Mouse (Mus musculus) forebrain, embryonic 11.5 days (tissue): ENCODE results near the gene Hnrnpm. TPM values are rescaled to one million over a fixed set of nuclear protein-coding genes. Genes with fewer than 3 reads are reported as not detected.
"Not testable (repeated sequence)": the region's sequence is repeated elsewhere in the genome, so short reads cannot be mapped to it uniquely, and the experiment has no call there.

ENCODE experiments used
- ATAC-seq: fragments of 200-750 bp; cut with Nextera tagmentation; replicated peaks from 2 replicates; pipeline ENCODE4 v1.8.0; 2017; ENCODE audit warnings: moderate TSS enrichment; ENCODE audit not compliant: low FRiP score
- DNase-seq: peaks from one replicate; pipeline ENCODE4 v3.0.0-alpha.2; 2017; ENCODE audit warnings: low spot score
- H3K27ac ChIP-seq: fragments of 300-500 bp; sonication (generic); 2 replicates; pipeline ENCODE4 v1.5.1; 2014; ENCODE audit warnings: low read depth, low read length
- H3K27me3 ChIP-seq: fragments of 300-500 bp; sonication (generic); 2 replicates; pipeline ENCODE4 v1.6.1; 2014; ENCODE audit warnings: mild to moderate bottlenecking, low read length, mixed read lengths; ENCODE audit not compliant: control insufficient read depth, insufficient read depth
- H3K36me3 ChIP-seq: fragments of 300-500 bp; sonication (generic); 2 replicates; pipeline ENCODE4 v1.6.1; 2014; ENCODE audit warnings: mild to moderate bottlenecking, low read length, moderate library complexity, mixed read lengths; ENCODE audit not compliant: control insufficient read depth, insufficient read depth
- H3K4me1 ChIP-seq: fragments of 300-500 bp; sonication (generic); replicated peaks from 2 replicates; pipeline ENCODE4 v1.6.1; 2014; ENCODE audit warnings: low read length, mixed read lengths; ENCODE audit not compliant: control insufficient read depth, insufficient read depth
- H3K4me2 ChIP-seq: fragments of 300-500 bp; sonication (generic); 2 replicates; pipeline ENCODE4 v1.6.1; 2014; ENCODE audit warnings: low read depth, mild to moderate bottlenecking, low read length, moderate library complexity, mixed read lengths; ENCODE audit not compliant: severe bottlenecking
- H3K4me3 ChIP-seq: fragments of 300-500 bp; sonication (generic); 2 replicates; pipeline ENCODE4 v1.5.1; 2014; ENCODE audit warnings: low read depth, low read length
- H3K9ac ChIP-seq: fragments of 300-500 bp; sonication (generic); 2 replicates; pipeline ENCODE4 v1.6.1; 2014; ENCODE audit warnings: low read length
- H3K9me3 ChIP-seq: fragments of 300-500 bp; sonication (generic); 2 replicates; pipeline ENCODE4 v1.6.1; 2016; ENCODE audit warnings: low read length, mixed read lengths; ENCODE audit not compliant: control insufficient read depth
- WGBS: fragments of 180-500 bp; shearing (Covaris S2); extraction: QIAGEN DNeasy Blood & Tissue Kit; methylation state at CpG from one replicate; pipeline ENCODE4 v1.1.7; 2014; 5-methylcytosine and 5-hydroxymethylcytosine counted together
- polyA plus RNA-seq: library from polyadenylated mRNA; unstranded; fragments of >200 nt; fragmentation: Nextera tagmentation; extraction: Ambion mirVana; gene quantifications from 2 replicates; pipeline ENCODE4 v1.2.1, GENCODE M21; 2014

Hnrnpm gene
- polyA plus RNA-seq, 1 experiment from 2014 or later: 590 TPM

GRCm38 (mm10) chr17:33629487-33630125 lies 57.1 kb downstream of the Hnrnpm start:
- no peaks in the 10 kb centered on the region for H3K27me3 ChIP-seq
- peak overlapping the region; percentile 89 for H3K4me2 ChIP-seq
- ATAC-seq: peak; percentile 37
- 74% methylated on average over 12 of the region's 12 CpGs for WGBS
- H3K36me3 ChIP-seq: no peaks in the 10 kb centered on the region
- no peaks in the 10 kb centered on the region for H3K9me3 ChIP-seq
- H3K4me1 ChIP-seq: peaks cover 2% of the 10 kb centered on the region; the same call in 1 of the 2 replicates
- peak overlapping the region; percentile 94; the same call in 1 of the 2 replicates for H3K27ac ChIP-seq
- H3K4me3 ChIP-seq: peak overlapping the region; percentile 66
- DNase-seq: peak; percentile 53
- peak overlapping the region; percentile 87 for H3K9ac ChIP-seq

- 4% methylated on average over 32 of the region's 35 CpGs for WGBS
- peak within 1 kb of the TSS; percentile 87 for H3K9ac ChIP-seq
- H3K27ac ChIP-seq: peak within 1 kb of the TSS; percentile 94
- H3K27me3 ChIP-seq: no peaks in the 10 kb centered on the region
- peak; percentile 93 for DNase-seq
- peak within 1 kb of the TSS; percentile 66 for H3K4me3 ChIP-seq
- no peaks in the 10 kb centered on the region for H3K9me3 ChIP-seq
- H3K4me1 ChIP-seq: peaks cover 2% of the 10 kb centered on the region; the same call in 1 of the 2 replicates
- H3K4me2 ChIP-seq: peak within 1 kb of the TSS; percentile 89
- peak; percentile 94 for ATAC-seq
- no peaks in the 10 kb centered on the region for H3K36me3 ChIP-seq
Observed at GRCm38 (mm10) chr17:33628621-33629486, 57.8 kb downstream of the Hnrnpm start, which contains the start of gene Zfp414. Gene Zfp414, plus strand, starts transcription at chr17:33629090.

- no peaks in the 10 kb centered on the region for H3K9me3 ChIP-seq
- no peaks in the 10 kb centered on the region for H3K27me3 ChIP-seq
- H3K27ac ChIP-seq: no peak overlapping the region
- no peak for ATAC-seq
- H3K4me2 ChIP-seq: no peak overlapping the region
- no peak overlapping the region for H3K9ac ChIP-seq
- no peaks in the 10 kb centered on the region for H3K36me3 ChIP-seq
- 94% methylated on average over 3 of the region's 3 CpGs for WGBS
- no peak for DNase-seq
- no peak overlapping the region for H3K4me3 ChIP-seq
- peaks cover 2% of the 10 kb centered on the region; the same call in 1 of the 2 replicates for H3K4me1 ChIP-seq
Observed at GRCm38 (mm10) chr17:33627281-33627680, 59.4 kb downstream of the Hnrnpm start.

- WGBS: 86% methylated on average over 5 of the region's 5 CpGs
- not testable (repeated sequence) for ATAC-seq
Observed at GRCm38 (mm10) chr17:33613726-33614125, 72.9 kb downstream of the Hnrnpm start.

GRCm38 (mm10) chr17:33610548-33610947 lies 76.1 kb downstream of the Hnrnpm start:
- H3K36me3 ChIP-seq: no peaks in the 10 kb centered on the region
- no peak overlapping the region for H3K27ac ChIP-seq
- ATAC-seq: no peak
- no peaks in the 10 kb centered on the region for H3K4me1 ChIP-seq
- H3K4me2 ChIP-seq: no peak overlapping the region
- H3K9me3 ChIP-seq: no peaks in the 10 kb centered on the region
- H3K27me3 ChIP-seq: no peaks in the 10 kb centered on the region
- no peak overlapping the region for H3K4me3 ChIP-seq
- H3K9ac ChIP-seq: no peak overlapping the region
- WGBS: 82% methylated on average over 7 of the region's 7 CpGs
- DNase-seq: no peak

More at GRCm38 (mm10) chr17:33613726-33614125, 72.9 kb downstream of the Hnrnpm start:
- H3K36me3 ChIP-seq, H3K27me3 ChIP-seq, H3K4me1 ChIP-seq, H3K4me2 ChIP-seq, H3K4me3 ChIP-seq, H3K9ac ChIP-seq, DNase-seq, H3K27ac ChIP-seq, H3K9me3 ChIP-seq: not testable (repeated sequence)

- Histone ChIP-seq H3K27ac (no peak overlapping the region), H3K4me3 (no peak overlapping the region), H3K36me3 (no peaks in the 10 kb centered on the region), H3K4me1 (no peaks in the 10 kb centered on the region), H3K9me3 (no peaks in the 10 kb centered on the region), H3K27me3 (no peaks in the 10 kb centered on the region), H3K9ac (no peak overlapping the region), H3K4me2 (no peak overlapping the region)
- DNase-seq (no peak), ATAC-seq (no peak)
- WGBS: 87% methylated on average over 2 of the region's 2 CpGs
Observed at GRCm38 (mm10) chr17:33607273-33607672, 79.4 kb downstream of the Hnrnpm start.

GRCm38 (mm10) chr17:33601947-33602346 lies 84.7 kb downstream of the Hnrnpm start:
- Histone ChIP-seq H3K4me1 (no peaks in the 10 kb centered on the region), H3K27me3 (no peaks in the 10 kb centered on the region), H3K4me2 (no peak overlapping the region), H3K36me3 (no peaks in the 10 kb centered on the region), H3K4me3 (no peak overlapping the region), H3K9me3 (no peaks in the 10 kb centered on the region), H3K9ac (no peak overlapping the region), H3K27ac (no peak overlapping the region)
- DNase-seq (no peak), ATAC-seq (no peak)
- WGBS: 86% methylated on average over 12 of the region's 12 CpGs

GRCm38 (mm10) chr17:33600831-33601230 lies 85.8 kb downstream of the Hnrnpm start:
- Histone ChIP-seq H3K36me3 (no peaks in the 10 kb centered on the region), H3K27ac (no peak overlapping the region), H3K9ac (no peak overlapping the region), H3K4me1 (no peaks in the 10 kb centered on the region), H3K27me3 (no peaks in the 10 kb centered on the region), H3K9me3 (no peaks in the 10 kb centered on the region), H3K4me3 (no peak overlapping the region), H3K4me2 (no peak overlapping the region)
- WGBS: 89% methylated on average over 3 of the region's 3 CpGs
- ATAC-seq (no peak), DNase-seq (no peak)
